Mouse (Mus musculus) testis, adult 2 months (tissue): ENCODE measurements around the gene Hoxb4.

Experiments used
- CTCF ChIP-seq: fragments of 200-500 bp; IDR thresholded peaks from 2 replicates; pipeline ENCODE4 v1.5.1; 2012; ENCODE audit warnings: low read depth, mild to moderate bottlenecking, inconsistent platforms, low read length, moderate library complexity; ENCODE audit not compliant: control insufficient read depth, insufficient read depth, insufficient replicate concordance
- POLR2A ChIP-seq: fragments of 200-500 bp; IDR thresholded peaks from 2 replicates; pipeline ENCODE4 v1.6.1; 2012; ENCODE audit warnings: low read depth, mild to moderate bottlenecking, inconsistent platforms, low read length, moderate library complexity; ENCODE audit not compliant: control insufficient read depth

DNA sequence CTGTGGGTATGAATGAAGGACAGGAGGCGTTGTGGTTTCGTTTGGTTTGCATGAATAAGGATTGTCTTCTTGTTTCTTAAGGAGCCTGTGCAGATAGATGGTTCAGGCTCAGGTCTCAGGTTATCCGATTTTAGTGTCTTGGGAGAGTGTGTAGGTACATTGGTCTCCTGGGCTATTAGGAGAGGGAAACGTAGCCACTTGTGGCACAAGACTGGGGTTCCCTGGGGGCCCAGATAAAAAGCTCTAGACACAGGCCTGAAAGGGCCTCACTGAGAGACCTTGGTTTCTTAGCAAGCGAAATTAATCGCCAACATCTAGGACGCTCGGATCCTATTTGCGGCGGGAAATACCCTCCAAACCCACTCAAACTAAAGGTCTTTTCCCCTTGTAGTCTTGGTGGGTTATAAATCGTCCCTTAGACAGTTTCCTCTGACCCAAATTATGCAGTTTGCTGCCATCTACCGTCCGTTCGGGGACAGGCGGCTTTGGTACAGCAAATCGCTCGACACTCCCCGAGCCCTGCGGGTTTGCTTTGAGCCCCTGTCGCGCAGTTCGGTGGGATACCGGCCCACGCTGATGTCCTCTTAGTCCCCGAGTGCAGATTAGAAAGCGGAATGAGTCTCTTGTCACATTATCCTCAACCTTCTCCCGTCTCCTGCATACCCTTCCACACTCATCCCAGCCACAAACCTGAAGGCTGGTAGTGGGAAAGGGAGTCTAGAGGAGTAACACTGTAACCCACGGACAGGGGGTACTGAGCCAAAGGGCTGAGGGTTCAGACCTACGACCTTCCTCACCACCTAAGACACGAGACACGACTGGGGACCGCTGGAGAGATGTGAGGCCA, 23.6 kb upstream of the Hoxb4 start:
- TF ChIP-seq POLR2A (no peak), CTCF (peak; percentile 61; the same call in 1 of the 2 replicates)
